Mouse (Mus musculus): ENCODE results near the gene Ky.

DNA sequence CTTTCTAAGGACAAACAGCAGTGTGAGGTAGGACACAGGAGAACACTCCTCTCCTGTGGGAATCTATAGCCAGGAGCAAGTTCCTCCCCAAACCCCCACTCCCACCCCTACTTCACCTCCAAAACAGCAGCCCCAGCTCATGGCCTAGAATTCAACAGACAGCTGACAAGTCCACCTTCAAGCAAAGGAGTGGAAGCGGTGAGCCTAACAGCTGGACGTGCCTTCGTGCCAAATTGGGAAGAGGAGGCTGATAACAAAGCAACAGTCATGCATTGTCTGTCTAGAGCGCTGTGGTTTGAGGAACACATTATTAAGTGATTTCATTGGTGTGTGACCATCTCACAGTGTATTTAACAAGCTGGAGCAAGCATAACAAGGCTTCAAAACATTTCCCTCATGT, 4.4 kb upstream of the Ky start:
- TF ChIP-seq CTCF (IDR thresholded peaks at IDR 0.05; ENCODE audit: low read depth, low read length), result no peak
- no peak for TF ChIP-seq POLR2A (IDR thresholded peaks at IDR 0.05; ENCODE audit: borderline replicate concordance, low read depth, low read length)
